Mouse (Mus musculus): ENCODE measurements around the gene Gm45062. TPM values are rescaled to one million over a fixed set of nuclear protein-coding genes. Genes with fewer than 3 reads are reported as not detected.
"Not testable (repeated sequence)": the region's sequence is repeated elsewhere in the genome, so short reads cannot be mapped to it uniquely, and the experiment has no call there.

Gene Gm45062
- polyA plus RNA-seq, 1 experiment from 2014 or later, result 20.3 TPM

DNA sequence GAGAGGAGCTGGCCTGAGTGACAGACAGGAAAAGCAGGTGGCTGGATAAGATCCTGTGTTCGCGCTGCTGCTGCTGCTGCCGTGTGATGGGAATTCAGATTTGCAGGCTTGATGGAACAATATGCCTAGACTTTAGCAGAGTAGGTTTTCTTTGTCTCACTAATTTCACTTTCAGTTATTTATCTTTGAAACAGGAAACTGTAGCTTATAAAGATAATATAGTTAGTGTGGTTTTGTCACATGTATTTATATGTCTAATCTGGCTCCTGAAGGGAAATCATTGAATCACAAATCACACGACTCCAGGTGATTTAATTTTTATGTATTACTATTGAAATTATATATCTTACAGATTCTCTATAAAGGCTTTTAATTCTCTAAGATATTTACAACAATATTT is 24.0 kb downstream of the Gm45062 start:
- WGBS, result 88% methylated on average over 4 of the region's 4 CpGs
- H3K9me3 ChIP-seq, result no peaks in the 10 kb centered on the region
- no peak overlapping the region for H3K27ac ChIP-seq
- H3K4me3 ChIP-seq, result no peak overlapping the region
- no peak overlapping the region for H3K4me2 ChIP-seq (replicated peaks)
- no peak for ATAC-seq (ENCODE audit: low FRiP score, low read depth)
- H3K4me1 ChIP-seq, result no peaks in the 10 kb centered on the region
- H3K9ac ChIP-seq, result no peak overlapping the region
- no peaks in the 10 kb centered on the region for H3K27me3 ChIP-seq (replicated peaks)
- H3K36me3 ChIP-seq, result no peaks in the 10 kb centered on the region

- no peaks in the 10 kb centered on the region for H3K36me3 ChIP-seq
- no peaks in the 10 kb centered on the region for H3K27me3 ChIP-seq (replicated peaks)
- H3K4me3 ChIP-seq, result no peak overlapping the region
- H3K9me3 ChIP-seq, result no peaks in the 10 kb centered on the region
- H3K9ac ChIP-seq, result no peak overlapping the region
- no peak for ATAC-seq (ENCODE audit: low FRiP score, low read depth)
- H3K4me1 ChIP-seq, result no peaks in the 10 kb centered on the region
- no peak overlapping the region for H3K4me2 ChIP-seq (replicated peaks)
- WGBS, result 95% methylated on average over 3 of the region's 3 CpGs
- no peak overlapping the region for H3K27ac ChIP-seq
Observed at GRCm38 (mm10) chr6:8285401-8285960, 26.2 kb downstream of the Gm45062 start.

DNA sequence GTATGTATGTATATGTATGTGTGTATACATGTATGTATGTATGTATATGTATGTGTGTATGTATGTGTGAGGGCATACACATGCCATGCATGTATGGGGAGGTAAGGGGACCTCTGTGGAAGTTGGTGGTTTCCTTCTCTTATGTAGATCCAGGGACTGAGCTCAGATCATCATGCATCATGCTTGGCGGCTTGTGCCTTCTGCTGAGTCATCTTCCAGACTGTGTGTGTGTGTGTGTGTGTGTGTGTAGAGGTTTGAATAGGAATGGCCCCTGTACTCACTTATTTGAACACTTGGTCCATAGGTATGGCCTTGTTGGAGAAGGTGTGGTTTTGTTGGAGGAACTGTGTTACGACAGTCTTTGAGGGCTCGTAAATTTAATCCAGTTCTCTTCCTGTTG is 26.9 kb downstream of the Gm45062 start:
- Histone ChIP-seq H3K4me3 (no peak overlapping the region), H3K27ac (no peak overlapping the region), H3K4me2 (replicated peaks) (no peak overlapping the region), H3K9ac (no peak overlapping the region), H3K9me3 (no peaks in the 10 kb centered on the region), H3K27me3 (replicated peaks) (no peaks in the 10 kb centered on the region), H3K4me1 (no peaks in the 10 kb centered on the region), H3K36me3 (no peaks in the 10 kb centered on the region)
- ATAC-seq (ENCODE audit: low FRiP score, low read depth), result no peak
- 97% methylated on average over 3 of the region's 3 CpGs for WGBS

GRCm38 (mm10) chr6:8288755-8289580 is 29.7 kb downstream of the Gm45062 start:
- Histone ChIP-seq H3K4me3 (no peak overlapping the region), H3K36me3 (no peaks in the 10 kb centered on the region), H3K4me2 (replicated peaks) (no peak overlapping the region), H3K27ac (no peak overlapping the region), H3K9me3 (no peaks in the 10 kb centered on the region), H3K9ac (no peak overlapping the region), H3K4me1 (no peaks in the 10 kb centered on the region), H3K27me3 (replicated peaks) (no peaks in the 10 kb centered on the region)
- 78% methylated on average over 4 of the region's 4 CpGs for WGBS
- no peak for ATAC-seq (ENCODE audit: low FRiP score, low read depth)

- Histone ChIP-seq H3K27me3 (replicated peaks) (no peaks in the 10 kb centered on the region), H3K36me3 (no peaks in the 10 kb centered on the region), H3K9ac (no peak overlapping the region), H3K9me3 (no peaks in the 10 kb centered on the region), H3K4me3 (no peak overlapping the region), H3K4me2 (replicated peaks) (no peak overlapping the region), H3K27ac (no peak overlapping the region), H3K4me1 (no peaks in the 10 kb centered on the region)
- 87% methylated on average over 4 of the region's 4 CpGs for WGBS
- ATAC-seq (ENCODE audit: low FRiP score, low read depth), result no peak
Observed at GRCm38 (mm10) chr6:8294048-8294784, 35.0 kb downstream of the Gm45062 start.

- H3K36me3 ChIP-seq, result no peaks in the 10 kb centered on the region
- no peaks in the 10 kb centered on the region for H3K4me1 ChIP-seq
- H3K9ac ChIP-seq, result no peak overlapping the region
- no peak overlapping the region for H3K4me2 ChIP-seq (replicated peaks)
- no peaks in the 10 kb centered on the region for H3K27me3 ChIP-seq (replicated peaks)
- no peak overlapping the region for H3K4me3 ChIP-seq
- no peak overlapping the region for H3K27ac ChIP-seq
- no peaks in the 10 kb centered on the region for H3K9me3 ChIP-seq
- WGBS, result 87% methylated on average over 6 of the region's 6 CpGs
- no peak for ATAC-seq (ENCODE audit: low FRiP score, low read depth)
Observed at GRCm38 (mm10) chr6:8299066-8299863, 40.0 kb downstream of the Gm45062 start.

DNA sequence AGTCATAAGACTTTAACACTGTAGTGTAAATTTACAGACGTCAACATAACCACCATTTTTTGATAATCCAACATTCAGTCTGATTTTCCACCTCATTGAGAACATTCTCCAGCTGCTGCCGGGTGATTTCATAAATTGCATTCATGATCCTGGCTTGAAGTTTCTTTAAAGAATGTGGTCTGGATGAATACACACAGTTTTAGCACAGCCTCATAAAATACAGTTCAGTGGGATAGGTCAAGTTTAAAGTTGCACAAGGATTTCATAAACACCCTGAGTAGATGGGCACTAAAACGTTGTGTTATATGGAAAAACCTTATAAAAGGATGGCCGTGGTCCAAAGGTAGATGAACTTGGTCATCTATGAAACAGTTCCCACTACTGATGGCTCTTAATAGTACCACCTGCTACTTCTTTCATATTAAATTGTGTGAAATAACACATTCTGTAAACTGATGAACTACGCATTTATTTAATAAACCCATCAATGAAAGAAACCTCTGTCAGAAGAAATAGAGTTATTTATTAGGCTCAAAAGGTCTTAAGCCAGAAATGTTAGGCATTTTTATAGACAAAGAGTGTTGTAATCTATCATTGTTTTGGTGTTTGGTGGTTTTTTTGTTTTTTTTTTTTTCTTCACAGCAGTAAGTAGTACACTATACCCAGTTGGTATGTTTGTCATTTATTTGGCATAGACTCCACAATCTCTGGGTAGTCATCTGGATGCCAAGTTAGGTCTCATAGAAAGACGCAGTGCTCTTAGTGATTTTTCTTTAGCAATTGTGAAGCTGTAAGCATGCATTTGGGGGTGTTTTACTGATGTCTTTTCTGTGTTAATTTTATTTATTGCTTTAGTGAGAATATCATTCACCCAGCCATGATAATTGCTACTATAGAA is 48.9 kb downstream of the Gm45062 start:
- Histone ChIP-seq H3K9me3 (no peaks in the 10 kb centered on the region), H3K27ac (no peak overlapping the region), H3K4me1 (no peaks in the 10 kb centered on the region), H3K36me3 (no peaks in the 10 kb centered on the region), H3K9ac (no peak overlapping the region), H3K4me2 (replicated peaks) (no peak overlapping the region), H3K4me3 (no peak overlapping the region), H3K27me3 (replicated peaks) (no peaks in the 10 kb centered on the region)
- ATAC-seq (ENCODE audit: low FRiP score, low read depth), result no peak
- 70% methylated on average over 6 of the region's 6 CpGs for WGBS

- ATAC-seq (ENCODE audit: low FRiP score, low read depth), result no peak
- Histone ChIP-seq H3K27me3 (replicated peaks) (no peaks in the 10 kb centered on the region), H3K4me3 (no peak overlapping the region), H3K9me3 (no peaks in the 10 kb centered on the region), H3K4me2 (replicated peaks) (no peak overlapping the region), H3K4me1 (no peaks in the 10 kb centered on the region), H3K27ac (no peak overlapping the region), H3K9ac (no peak overlapping the region), H3K36me3 (no peaks in the 10 kb centered on the region)
- WGBS, result 94% methylated on average over 2 of the region's 2 CpGs
Observed at GRCm38 (mm10) chr6:8312554-8312953, 53.3 kb downstream of the Gm45062 start.

DNA sequence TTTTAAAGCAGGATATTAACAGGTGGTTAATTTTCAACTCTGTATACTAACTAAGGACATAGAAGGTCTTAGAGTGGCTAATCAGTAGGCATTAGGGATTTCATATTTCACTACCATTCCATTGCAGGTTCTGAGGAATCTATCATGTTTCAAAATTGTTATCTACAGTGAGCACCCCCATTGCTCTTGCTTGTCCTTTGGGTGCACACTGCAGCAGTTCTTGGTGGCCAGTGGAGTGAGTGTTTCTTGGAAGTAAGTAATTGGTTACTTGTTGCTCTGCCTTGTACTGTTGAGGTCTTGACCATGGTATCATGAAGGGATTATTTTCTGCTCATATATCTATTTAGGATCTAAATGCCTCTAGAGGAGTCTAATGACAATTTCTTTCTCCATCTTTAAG is 57.0 kb downstream of the Gm45062 start:
- Histone ChIP-seq H3K27me3 (replicated peaks) (no peaks in the 10 kb centered on the region), H3K4me3 (no peak overlapping the region), H3K4me2 (replicated peaks) (no peak overlapping the region), H3K27ac (no peak overlapping the region), H3K36me3 (no peaks in the 10 kb centered on the region), H3K4me1 (no peaks in the 10 kb centered on the region), H3K9ac (no peak overlapping the region), H3K9me3 (no peaks in the 10 kb centered on the region)
- no peak for ATAC-seq (ENCODE audit: low FRiP score, low read depth)

GRCm38 (mm10) chr6:8319591-8319990 is 60.3 kb downstream of the Gm45062 start:
- no peak overlapping the region for H3K4me2 ChIP-seq (replicated peaks)
- WGBS, result 94% methylated on average over 2 of the region's 2 CpGs
- H3K9me3 ChIP-seq, result no peaks in the 10 kb centered on the region
- H3K4me3 ChIP-seq, result no peak overlapping the region
- no peak overlapping the region for H3K9ac ChIP-seq
- H3K27me3 ChIP-seq (replicated peaks), result no peaks in the 10 kb centered on the region
- no peaks in the 10 kb centered on the region for H3K4me1 ChIP-seq
- no peak for ATAC-seq (ENCODE audit: low FRiP score, low read depth)
- no peaks in the 10 kb centered on the region for H3K36me3 ChIP-seq
- no peak overlapping the region for H3K27ac ChIP-seq

DNA sequence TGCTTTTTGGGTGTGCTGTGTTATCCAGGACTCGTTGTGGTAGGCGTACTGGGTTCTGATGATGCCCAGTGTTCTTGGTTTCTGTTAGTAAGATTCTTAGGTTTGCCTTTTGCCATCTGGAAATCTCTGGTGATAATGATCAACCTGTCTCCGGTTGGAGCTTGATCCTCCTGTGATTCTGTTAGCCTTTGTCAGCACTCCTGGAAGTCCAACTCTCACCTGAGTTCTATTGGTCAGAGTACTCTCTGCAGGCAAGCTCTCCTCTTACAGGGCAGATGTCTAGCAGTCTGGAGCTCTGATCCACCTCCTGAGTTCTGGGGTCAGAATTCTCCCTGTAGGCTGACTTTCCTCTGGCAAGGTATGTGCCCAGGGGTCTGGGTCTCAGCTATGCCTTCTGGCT is 72.2 kb downstream of the Gm45062 start:
- WGBS, result 96% methylated on average over 3 of the region's 3 CpGs
- not testable (repeated sequence) for ATAC-seq (ENCODE audit: low FRiP score, low read depth); H3K9ac ChIP-seq; H3K4me1 ChIP-seq; H3K36me3 ChIP-seq; H3K27me3 ChIP-seq (replicated peaks); H3K4me3 ChIP-seq; H3K4me2 ChIP-seq (replicated peaks); H3K27ac ChIP-seq; H3K9me3 ChIP-seq

Data from neural tube, embryonic 12.5 days (tissue).